Mouse (Mus musculus) thymus, adult 2 months (tissue): ENCODE measurements around the gene Mesd.

Source experiments
- CTCF ChIP-seq: fragments of 200-500 bp; IDR thresholded peaks from 2 replicates; pipeline ENCODE4 v1.5.1; 2012; ENCODE audit warnings: mild to moderate bottlenecking, control low read depth, low read length, moderate library complexity, borderline replicate concordance; ENCODE audit not compliant: control insufficient read depth, poor library complexity, insufficient read depth; ENCODE audit errors: extremely low read depth
- POLR2A ChIP-seq: fragments of 200-500 bp; IDR thresholded peaks from 2 replicates; pipeline ENCODE4 v1.6.1; 2012; ENCODE audit warnings: mild to moderate bottlenecking, low read length, control low read depth, moderate library complexity; ENCODE audit not compliant: control insufficient read depth, poor library complexity, insufficient read depth; ENCODE audit errors: extremely low read depth

GRCm38 (mm10) chr7:83884021-83884658 is at the start of gene Mesd, which contains the start of gene Tlnrd1:
- peak; percentile 62; the same call in 1 of the 2 replicates for TF ChIP-seq POLR2A
- no peak for TF ChIP-seq CTCF
